Mouse (Mus musculus) cerebral cortex, adult 2 months (tissue): Measurements from ENCODE around the gene Ndufa7.

ENCODE experiments used
- WGBS: fragments of 180-500 bp; shearing (Covaris S2); methylation state at CpG from one replicate; pipeline ENCODE4 v1.1.7; 2018; 5-methylcytosine and 5-hydroxymethylcytosine counted together

The Ndufa7 gene

GRCm38 (mm10) chr17:33824084-33824996 is at the start of gene Ndufa7, which contains the start of gene Rps28:
Gene Ndufa7, plus strand, starts transcription at chr17:33824572.
Gene Rps28, minus strand, starts transcription at chr17:33824562.
- WGBS: under 1% methylated on average over 51 of the region's 51 CpGs

GRCm38 (mm10) chr17:33774573-33775155 is 49.7 kb upstream of the Ndufa7 start:
- 80% methylated on average over 8 of the region's 8 CpGs for WGBS

GRCm38 (mm10) chr17:33775287-33775686 is 49.1 kb upstream of the Ndufa7 start:
- WGBS: over 99% methylated on average over 4 of the region's 4 CpGs

GRCm38 (mm10) chr17:33779271-33779966 is 45.0 kb upstream of the Ndufa7 start:
- 32% methylated on average over 9 of the region's 9 CpGs for WGBS

- WGBS: 63% methylated on average over 5 of the region's 5 CpGs
Observed at GRCm38 (mm10) chr17:33779967-33780295, 44.4 kb upstream of the Ndufa7 start.

GRCm38 (mm10) chr17:33780431-33780830 is 43.9 kb upstream of the Ndufa7 start:
- 74% methylated on average over 5 of the region's 5 CpGs for WGBS

- 3% methylated on average over 50 of the region's 50 CpGs for WGBS
Observed at GRCm38 (mm10) chr17:33781124-33781977, 43.0 kb upstream of the Ndufa7 start, which contains the start of gene Angptl4. Gene Angptl4, minus strand, starts transcription at chr17:33781830.

- WGBS: 47% methylated on average over 4 of the region's 4 CpGs
Observed at GRCm38 (mm10) chr17:33782067-33782466, 42.3 kb upstream of the Ndufa7 start.

GRCm38 (mm10) chr17:33784939-33785338 is 39.4 kb upstream of the Ndufa7 start:
- WGBS: 89% methylated on average over 2 of the region's 2 CpGs

- WGBS: 70% methylated on average over 18 of the region's 18 CpGs
Observed at GRCm38 (mm10) chr17:33786375-33786774, 38.0 kb upstream of the Ndufa7 start.

- 82% methylated on average over 4 of the region's 4 CpGs for WGBS
Observed at GRCm38 (mm10) chr17:33788732-33789131, 35.6 kb upstream of the Ndufa7 start.

- WGBS: 36% methylated on average over 3 of the region's 3 CpGs
Observed at GRCm38 (mm10) chr17:33798306-33798705, 26.1 kb upstream of the Ndufa7 start.

- WGBS: 67% methylated on average over 1 of the region's 1 CpGs
Observed at GRCm38 (mm10) chr17:33799277-33799676, 25.1 kb upstream of the Ndufa7 start.

- WGBS: 4% methylated on average over 2 of the region's 2 CpGs
Observed at GRCm38 (mm10) chr17:33802221-33802620, 22.2 kb upstream of the Ndufa7 start.

- WGBS: 59% methylated on average over 4 of the region's 4 CpGs
Observed at GRCm38 (mm10) chr17:33804205-33804604, 20.2 kb upstream of the Ndufa7 start.

GRCm38 (mm10) chr17:33804745-33805144 is 19.6 kb upstream of the Ndufa7 start:
- WGBS: 68% methylated on average over 1 of the region's 1 CpGs

- 76% methylated on average over 8 of the region's 9 CpGs for WGBS
Observed at GRCm38 (mm10) chr17:33807181-33807888, 17.0 kb upstream of the Ndufa7 start.

- WGBS: 45% methylated on average over 10 of the region's 10 CpGs
Observed at GRCm38 (mm10) chr17:33808192-33808591, 16.2 kb upstream of the Ndufa7 start.

GRCm38 (mm10) chr17:33810334-33811141 is 13.8 kb upstream of the Ndufa7 start, which contains the start of gene Kank3:
Gene Kank3, plus strand, starts transcription at chr17:33810519.
- 1% methylated on average over 36 of the region's 36 CpGs for WGBS

- 14% methylated on average over 7 of the region's 7 CpGs for WGBS
Observed at GRCm38 (mm10) chr17:33811142-33811516, 13.2 kb upstream of the Ndufa7 start.
